ENCODE assay signal across 8 mouse cellular contexts in the genomic region with DNA sequence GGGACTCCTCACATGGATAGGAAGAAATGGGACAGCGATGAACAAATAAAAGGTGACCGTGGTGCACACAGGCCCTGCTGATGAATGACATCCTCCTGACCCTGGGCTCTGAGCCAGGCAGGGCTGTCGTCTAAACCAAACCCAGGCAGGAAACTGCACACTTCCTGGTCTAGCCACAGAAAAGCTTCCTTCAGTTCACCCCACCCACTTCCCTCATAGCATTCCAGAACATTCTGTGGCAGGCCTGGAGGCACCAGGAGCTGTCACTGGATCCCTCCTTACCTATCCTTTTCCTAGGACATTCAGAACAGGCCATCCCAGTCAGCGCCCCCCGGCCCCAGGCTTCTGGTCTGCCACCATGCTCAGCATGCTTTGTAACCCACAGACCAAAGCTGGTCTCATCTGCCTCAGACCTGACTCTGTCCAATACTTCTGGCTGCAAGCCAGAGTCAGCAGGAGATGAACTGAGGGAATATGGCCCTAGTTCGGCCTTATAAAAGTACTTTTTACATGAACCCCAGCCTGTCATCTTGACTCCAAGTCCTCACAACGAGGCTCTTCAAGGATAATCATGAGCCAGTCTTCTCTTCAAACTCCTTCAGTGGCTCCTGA. TPM values are rescaled to one million over a fixed set of nuclear protein-coding genes. Genes with fewer than 3 reads are reported as not detected.
DNase-seq lines count a peak whose midpoint lies in the region; ATAC-seq and TF ChIP-seq lines count a peak whose summit lies in the region.

No protein-coding gene starts in this region.

- no peaks in the 10 kb centered on the region for H3K9me3 ChIP-seq in intestine, embryonic 14.5 days (ENCODE audit: control insufficient read depth, low read length)
- no peaks in the 10 kb centered on the region for H3K9me3 ChIP-seq in liver, postnatal 0 days (ENCODE audit: low read length)
- no peaks in the 10 kb centered on the region for H3K9me3 ChIP-seq in stomach, embryonic 16.5 days (replicated peaks; ENCODE audit: control insufficient read depth, low read length)

- no peak for TF ChIP-seq CTCF in liver, postnatal 0 days (IDR thresholded peaks at IDR 0.05; ENCODE audit: low read depth)

- no peaks in the 10 kb centered on the region for H3K36me3 ChIP-seq in intestine, embryonic 14.5 days (ENCODE audit: control insufficient read depth, insufficient read depth, low read length)
- no peaks in the 10 kb centered on the region for H3K36me3 ChIP-seq in liver, postnatal 0 days (replicated peaks; ENCODE audit: insufficient read depth, low read length)
- no peaks in the 10 kb centered on the region for H3K36me3 ChIP-seq in stomach, embryonic 16.5 days (ENCODE audit: control insufficient read depth, insufficient read depth, low read length)

- no peak overlapping the region for H3K4me3 ChIP-seq in intestine, embryonic 14.5 days (ENCODE audit: low read depth, low read length)
- no peak overlapping the region for H3K4me3 ChIP-seq in liver, postnatal 0 days (ENCODE audit: low read depth, low read length)
- H3K4me3 ChIP-seq in stomach, embryonic 16.5 days (replicated peaks; ENCODE audit: low read length) = no peak overlapping the region

- TF ChIP-seq EP300 in liver, postnatal 0 days (IDR thresholded peaks at IDR 0.05; ENCODE audit: low read depth) = no peak

- peak overlapping the region; percentile 34; the same call in 1 of the 2 replicates for H3K9ac ChIP-seq in intestine, embryonic 14.5 days (ENCODE audit: low read length)
- H3K9ac ChIP-seq in liver, postnatal 0 days (replicated peaks) = no peak overlapping the region
- H3K9ac ChIP-seq in stomach, embryonic 16.5 days (ENCODE audit: low read length) = peak overlapping the region; percentile 28; the same call in 1 of the 2 replicates

- H3K27ac ChIP-seq in intestine, embryonic 14.5 days (ENCODE audit: low read depth) = peak overlapping the region; percentile 87
- H3K27ac ChIP-seq in liver, postnatal 0 days (ENCODE audit: low read depth) = peak overlapping the region; percentile 0; the same call in 1 of the 2 replicates
- H3K27ac ChIP-seq in stomach, embryonic 16.5 days (ENCODE audit: low read length) = peak overlapping the region; percentile 94

- DNase-seq in frontal cortex, postnatal 10 days (ENCODE audit: low spot score in 2 of 2) = peak; percentile 18 to 22
- no peak for DNase-seq in frontal cortex, postnatal 14 days (ENCODE audit: low spot score in 2 of 2)
- peak; percentile 44 for DNase-seq in Muller cell, postnatal 12 days (ENCODE audit: inconsistent ontology term)
- DNase-seq in gastrocnemius, adult 8-10 months (ENCODE audit: low spot score in 2 of 2) = peak; percentile 41 to 54
- no peak for DNase-seq in intestine, embryonic 14.5 days (ENCODE audit: low spot score)
- peak; percentile 71 for DNase-seq in liver, postnatal 0 days
- DNase-seq in layer of hippocampus, postnatal 10 days (ENCODE audit: low spot score in 2 of 2) = no peak

- WGBS in intestine, embryonic 14.5 days = 35% methylated on average over 7 of the region's 7 CpGs
- 31% methylated on average over 7 of the region's 7 CpGs for WGBS in liver, postnatal 0 days (ENCODE audit: insufficient replicate concordance)
- WGBS in stomach, embryonic 16.5 days = 38% methylated on average over 7 of the region's 7 CpGs

- H3K4me2 ChIP-seq in intestine, embryonic 14.5 days (ENCODE audit: low read length) = peak overlapping the region; percentile 11; the same call in 1 of the 2 replicates
- H3K4me2 ChIP-seq in liver, postnatal 0 days (ENCODE audit: low read depth, low read length) = no peak overlapping the region
- no peak overlapping the region for H3K4me2 ChIP-seq in stomach, embryonic 16.5 days (ENCODE audit: low read depth, low read length)

- peaks cover 52% of the 10 kb centered on the region for H3K4me1 ChIP-seq in intestine, embryonic 14.5 days (replicated peaks; ENCODE audit: control insufficient read depth, insufficient read depth, low read length)
- H3K4me1 ChIP-seq in liver, postnatal 0 days (ENCODE audit: insufficient read depth) = peaks cover 11% of the 10 kb centered on the region
- peaks cover 42% of the 10 kb centered on the region for H3K4me1 ChIP-seq in stomach, embryonic 16.5 days (ENCODE audit: control insufficient read depth, insufficient read depth, low read length)

- ATAC-seq in intestine, embryonic 14.5 days (replicated peaks; ENCODE audit: low FRiP score, low TSS enrichment, low read depth) = 0 out of 2 replicates have a peak, but pooled peaks have one; percentile 16
- peak; percentile 54; the same call in 1 of the 2 replicates for ATAC-seq in liver, postnatal 0 days
- peak; percentile 47 for ATAC-seq in stomach, embryonic 16.5 days (ENCODE audit: insufficient read depth, low FRiP score)

- H3K27me3 ChIP-seq in intestine, embryonic 14.5 days (replicated peaks; ENCODE audit: control insufficient read depth, insufficient read depth, low read length) = no peaks in the 10 kb centered on the region
- no peaks in the 10 kb centered on the region for H3K27me3 ChIP-seq in liver, postnatal 0 days (ENCODE audit: insufficient read depth, low read length)
- H3K27me3 ChIP-seq in stomach, embryonic 16.5 days (ENCODE audit: control insufficient read depth, insufficient read depth, low read length) = no peaks in the 10 kb centered on the region

RNA-seq across cellular contexts. Expression of gene Rph3al, which starts 2.3 kb away (rescaled TPM):
- total RNA-seq in gastrocnemius, adult 8-10 months (2022) = 10 to 100 TPM; 14.1 to 17.5 (median 14.9) TPM
- 17.0 and 21.7 TPM in 2 replicates for polyA plus RNA-seq in intestine, embryonic 14.5 days (2014; fragmentation: Nextera tagmentation; extraction: Ambion mirVana)
- polyA plus RNA-seq in liver, postnatal 0 days (2015; fragmentation: Nextera tagmentation; extraction: Ambion mirVana) = 0.83 and 0.86 TPM in 2 replicates
- 10.5 and 10.9 TPM in 2 replicates for polyA plus RNA-seq in stomach, embryonic 16.5 days (2015; fragmentation: Nextera tagmentation; extraction: Ambion mirVana)
- 1 to 10 TPM; 4.2 to 5.6 TPM for total RNA-seq in layer of hippocampus, postnatal 10 days (2021)

Comparison
In these comparisons a context has a peak if more than half of its experiments do, and no peak if none do; other contexts are left out.
1. DNase-seq: peak in frontal cortex, postnatal 10 days (2 of 2), Muller cell, postnatal 12 days (single experiment), gastrocnemius, adult 8-10 months (2 of 2) and liver, postnatal 0 days (single experiment); none in frontal cortex, postnatal 14 days (0 of 2), intestine, embryonic 14.5 days (single experiment) and layer of hippocampus, postnatal 10 days (0 of 2).
2. H3K27ac ChIP-seq: peak in every context shown above with its lines; median percentile 94 in stomach, embryonic 16.5 days; 87 in intestine, embryonic 14.5 days; 0 in liver, postnatal 0 days.
3. Peak in every context shown above with its lines, with median percentiles within 50 percentile points of each other: ATAC-seq.